Mouse (Mus musculus): ENCODE results near the gene Olfr283. TPM values are rescaled to one million over a fixed set of nuclear protein-coding genes. Genes with fewer than 3 reads are reported as not detected.
"Not testable (repeated sequence)": the region's sequence is repeated elsewhere in the genome, so short reads cannot be mapped to it uniquely, and the experiment has no call there.

The Olfr283 gene
- not detected in 2 replicates for total RNA-seq (2021)
- long read RNA-seq = 0 reads

DNA sequence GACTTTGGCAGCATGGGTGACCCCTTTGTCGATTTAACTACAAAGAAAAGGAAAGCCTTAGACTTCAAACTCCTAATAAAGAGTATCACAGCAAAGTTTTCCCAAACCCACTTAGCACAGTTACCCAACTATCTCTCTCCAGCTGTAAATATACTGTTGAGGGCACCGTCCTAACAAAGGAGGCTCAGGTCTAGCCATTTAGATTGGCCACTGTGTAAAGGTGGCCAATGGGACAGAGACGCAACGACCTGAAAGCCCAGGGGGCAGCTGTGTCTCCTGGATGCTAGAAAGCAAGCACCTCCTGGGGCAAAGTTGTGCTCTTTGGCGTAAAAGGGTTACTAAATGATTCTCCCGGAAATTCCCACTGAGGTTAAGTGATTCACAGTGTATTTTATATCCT is at the start of gene Olfr283:
Gene Olfr283, minus strand, starts transcription at position 101 of the 400 bp plus-strand sequence.
- DNase-seq = no peak

DNA sequence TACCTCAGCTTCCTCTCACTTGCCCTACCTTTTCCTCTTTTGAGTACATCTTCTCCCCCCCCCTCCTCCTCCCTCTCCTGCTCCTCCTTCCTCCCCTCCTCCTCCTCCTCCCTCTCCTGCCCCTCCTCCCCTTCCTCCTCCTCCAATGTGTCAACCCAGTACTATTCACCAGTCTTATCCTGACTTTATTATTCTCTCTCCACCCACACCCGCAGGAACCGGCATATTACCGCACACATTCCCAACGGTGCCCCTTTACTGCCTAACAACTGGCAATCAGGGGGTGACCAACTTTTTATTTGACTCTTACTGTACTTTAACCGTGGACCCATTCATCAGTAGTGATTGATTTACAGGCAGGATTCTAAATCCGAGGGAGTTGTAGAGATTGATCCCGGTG is 44.4 kb upstream of the Olfr283 start:
- no peak for DNase-seq

DNA sequence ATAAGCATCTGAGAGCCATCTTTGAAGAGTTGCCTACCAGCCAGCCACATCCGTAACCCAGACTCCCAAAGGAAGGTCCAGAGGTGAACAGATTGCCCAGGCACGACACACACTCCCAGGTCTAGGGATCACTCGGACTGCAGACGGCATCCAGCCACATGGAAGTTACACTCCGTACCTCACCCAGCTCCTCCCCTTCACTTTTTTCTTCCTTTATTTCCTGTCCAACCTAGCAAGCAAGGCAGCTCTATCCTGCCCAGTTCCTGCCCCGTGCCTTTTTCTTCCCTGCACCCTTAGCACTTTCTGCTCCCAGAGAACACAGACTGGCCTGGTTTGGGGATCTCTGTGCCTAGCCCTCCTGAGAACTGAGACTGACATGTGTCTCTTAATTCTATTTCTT is 44.0 kb upstream of the Olfr283 start:
- DNase-seq = no peak

DNA sequence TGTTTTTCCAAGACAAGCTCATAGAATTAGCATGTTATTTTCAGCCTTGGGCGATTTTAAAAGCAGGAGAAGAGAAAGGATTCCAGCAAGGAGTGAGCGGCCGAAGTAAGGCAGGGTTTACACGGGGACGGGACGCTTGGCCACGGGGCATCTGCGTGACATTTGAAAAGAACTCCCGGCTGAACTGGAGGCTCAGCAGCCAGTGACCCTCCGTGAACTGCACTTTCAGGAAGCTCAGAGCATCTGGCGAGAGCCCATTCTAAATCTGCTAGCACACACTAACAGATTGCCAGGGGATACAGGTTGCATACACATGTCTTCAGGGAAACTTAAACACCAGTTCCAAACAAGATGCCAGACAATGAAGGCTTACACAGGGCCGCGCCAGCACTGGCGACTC is 43.6 kb upstream of the Olfr283 start:
- DNase-seq = no peak

- DNase-seq = no peak
Measured at GRCm38 (mm10) chr15:98420897-98421296, 40.2 kb upstream of the Olfr283 start.

GRCm38 (mm10) chr15:98418096-98418495 is 37.4 kb upstream of the Olfr283 start:
- DNase-seq = no peak

- not testable (repeated sequence) for DNase-seq
Measured at GRCm38 (mm10) chr15:98417285-98417684, 36.5 kb upstream of the Olfr283 start.

DNA sequence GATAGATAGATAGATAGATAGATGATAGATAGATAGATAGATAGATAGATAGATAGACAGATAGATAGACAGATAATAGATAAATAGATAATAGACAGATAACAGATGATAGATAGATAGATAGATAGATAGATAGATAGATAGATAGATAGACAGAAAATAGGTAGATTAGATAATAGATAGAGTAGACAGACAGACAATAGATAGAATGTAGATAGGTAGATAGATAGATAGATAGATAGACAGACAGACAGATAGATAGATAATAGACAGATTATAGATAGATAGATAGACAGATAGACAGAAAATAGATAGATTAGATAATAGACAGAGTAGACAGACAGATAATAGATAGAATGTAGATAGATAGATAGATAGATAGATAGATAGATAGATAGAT is 36.1 kb upstream of the Olfr283 start:
- not testable (repeated sequence) for DNase-seq

- DNase-seq = no peak
Measured at GRCm38 (mm10) chr15:98415996-98416395, 35.2 kb upstream of the Olfr283 start.

DNA sequence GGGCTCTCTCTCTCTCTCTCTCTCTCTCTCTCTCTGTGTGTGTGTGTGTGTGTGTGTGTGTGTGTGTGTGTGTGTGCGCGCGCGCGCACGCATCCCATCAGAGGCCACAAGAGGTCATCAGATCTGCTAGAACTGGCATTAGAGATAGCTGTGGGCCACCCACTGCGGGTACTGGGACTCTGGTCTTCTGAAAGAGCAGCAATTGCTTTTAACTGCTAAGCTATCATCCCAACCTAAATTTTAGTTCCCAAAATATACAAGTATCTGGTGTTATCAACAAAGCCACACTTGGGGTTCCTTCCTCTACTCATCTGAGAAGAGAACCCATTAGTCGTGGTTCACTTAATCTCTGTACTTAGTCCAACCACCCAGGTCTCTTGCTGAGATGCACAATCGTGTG is 29.5 kb upstream of the Olfr283 start:
- DNase-seq = no peak

- DNase-seq = no peak
Measured at GRCm38 (mm10) chr15:98409635-98410034, 28.9 kb upstream of the Olfr283 start.

DNA sequence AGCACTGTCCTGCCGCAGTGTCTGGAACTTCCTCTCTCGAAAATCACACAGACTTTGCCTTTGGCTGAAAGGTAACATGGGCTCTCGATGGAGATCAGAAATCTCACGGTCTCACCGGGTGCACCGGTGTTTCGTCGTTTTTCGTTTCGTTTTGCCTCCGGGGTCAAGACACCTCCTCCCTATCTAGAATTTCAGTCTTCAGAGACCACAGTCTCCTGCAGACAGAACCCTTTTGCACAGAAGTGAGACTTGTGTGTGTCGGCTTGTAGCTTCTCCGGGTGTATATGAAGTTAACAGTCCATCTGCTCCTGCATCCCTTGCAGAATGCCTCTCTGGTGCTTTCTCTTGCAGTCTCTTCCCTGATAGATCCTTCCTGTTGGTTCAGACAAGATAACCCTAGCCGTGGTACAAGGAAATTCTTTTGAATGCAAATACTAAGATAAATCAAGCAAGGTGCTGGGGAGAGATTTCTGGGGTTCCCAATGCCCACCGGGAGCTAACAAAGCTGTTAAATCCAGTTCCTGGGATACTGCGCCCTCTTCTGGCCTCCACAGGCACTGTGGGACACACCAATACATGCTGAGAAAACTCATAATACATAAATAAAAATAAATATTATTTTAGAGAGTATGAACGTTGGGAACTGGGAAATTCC is 27.8 kb upstream of the Olfr283 start:
- DNase-seq = peak; percentile 52

GRCm38 (mm10) chr15:98402356-98402755 is 21.6 kb upstream of the Olfr283 start:
- DNase-seq = no peak

DNA sequence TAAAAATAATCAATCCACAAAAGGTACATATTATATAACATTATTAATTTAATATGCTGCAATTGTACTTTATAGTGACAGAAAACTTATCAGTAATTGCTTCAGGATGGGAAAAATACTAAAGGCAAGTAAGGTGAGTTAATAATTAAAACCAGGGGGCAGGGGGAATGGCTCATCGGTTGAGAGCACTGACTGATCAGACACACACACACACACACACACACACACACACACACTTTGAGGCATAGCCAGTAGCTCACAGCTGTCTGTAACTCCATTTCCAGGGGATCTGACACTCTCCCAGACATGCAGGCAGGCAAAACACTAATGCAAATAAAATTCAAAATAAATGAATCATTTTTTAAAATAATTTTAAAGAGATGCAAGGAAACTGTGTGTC is 16.4 kb upstream of the Olfr283 start:
- DNase-seq = no peak

- DNase-seq = peak; percentile 36
Measured at GRCm38 (mm10) chr15:98391903-98392187, 11.1 kb upstream of the Olfr283 start.

DNA sequence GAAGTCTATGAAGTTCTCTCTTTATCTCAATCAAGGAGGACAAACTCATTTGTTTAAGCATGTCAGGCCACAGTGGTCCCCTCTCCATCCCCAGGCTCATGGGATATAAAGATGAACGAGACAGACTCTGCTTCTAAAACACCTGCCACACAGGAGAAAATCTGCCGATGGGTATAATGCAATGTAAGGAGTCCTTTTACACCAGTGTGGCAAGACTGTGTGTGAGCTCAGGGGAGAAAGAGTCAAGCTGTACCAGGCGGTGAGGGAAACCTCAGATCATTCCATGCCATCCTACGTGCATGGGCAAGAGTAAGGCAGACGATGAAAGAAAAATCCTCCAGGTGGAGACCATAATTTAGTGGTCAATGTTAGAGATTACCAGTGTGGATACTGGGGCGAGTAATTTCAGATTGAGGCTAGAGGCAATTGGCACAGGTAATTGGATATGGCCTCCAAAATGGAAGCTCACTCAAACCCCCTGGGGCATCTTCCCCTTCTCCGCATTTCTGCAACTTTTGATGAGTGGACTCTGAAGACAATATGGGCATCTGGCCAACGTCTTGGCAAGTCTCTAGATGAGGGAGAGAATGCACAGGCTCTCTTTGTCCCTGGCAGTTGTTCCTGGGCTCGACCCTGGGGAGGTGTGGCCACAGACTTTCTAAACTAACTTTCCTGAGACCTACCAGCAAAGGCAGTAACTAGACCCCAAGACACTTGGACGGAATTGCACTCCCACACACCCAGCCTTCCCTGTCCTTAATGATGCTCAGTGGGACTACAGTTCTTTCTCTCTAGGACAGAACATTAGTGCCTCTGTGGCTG is 10.5 kb upstream of the Olfr283 start:
- peak; percentile 11 for DNase-seq

- peak; percentile 87 for DNase-seq
Measured at GRCm38 (mm10) chr15:98389796-98390195, 9.1 kb upstream of the Olfr283 start.

DNA sequence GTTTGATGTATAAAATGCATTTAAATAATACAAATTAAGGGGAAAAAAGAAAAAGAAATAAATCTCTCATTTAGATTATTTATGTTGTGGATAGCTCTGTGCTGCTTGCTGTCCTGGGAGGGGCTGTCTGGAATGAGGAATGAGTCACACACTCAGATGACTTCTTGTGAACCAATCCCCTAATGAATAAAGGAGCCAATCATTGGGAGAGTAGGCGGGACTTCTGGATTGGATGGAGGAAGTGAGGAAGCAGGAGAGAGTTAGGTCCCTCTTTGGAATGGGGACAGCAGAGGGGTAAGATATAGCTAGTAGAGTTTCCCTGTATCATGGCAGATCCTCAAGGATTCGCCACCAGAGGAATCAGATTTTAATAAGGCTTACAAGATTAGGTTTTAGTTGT is 6.9 kb upstream of the Olfr283 start:
- DNase-seq = no peak

- no peak for DNase-seq
Measured at GRCm38 (mm10) chr15:98378209-98378608, 2.5 kb downstream of the Olfr283 start.

GRCm38 (mm10) chr15:98340887-98341286 is 39.9 kb downstream of the Olfr283 start, which contains the start of gene Olfr284:
Gene Olfr284 (minus strand): TSS chr15:98340987.
- no peak for DNase-seq
